Mouse (Mus musculus) lung, adult 2 months (tissue): Measurements from ENCODE around the gene Mapk13.

ENCODE experiments used
- CTCF ChIP-seq: fragments of 200-500 bp; IDR thresholded peaks from 2 replicates; pipeline ENCODE4 v1.5.1; 2011; ENCODE audit warnings: mild to moderate bottlenecking, low read length, control low read depth; ENCODE audit not compliant: insufficient read depth
- POLR2A ChIP-seq: fragments of 200-500 bp; IDR thresholded peaks from 2 replicates; pipeline ENCODE4 v1.6.1; 2011; ENCODE audit warnings: low read depth, mild to moderate bottlenecking, control low read depth, low read length, borderline replicate concordance; ENCODE audit errors: extremely low read depth

DNA sequence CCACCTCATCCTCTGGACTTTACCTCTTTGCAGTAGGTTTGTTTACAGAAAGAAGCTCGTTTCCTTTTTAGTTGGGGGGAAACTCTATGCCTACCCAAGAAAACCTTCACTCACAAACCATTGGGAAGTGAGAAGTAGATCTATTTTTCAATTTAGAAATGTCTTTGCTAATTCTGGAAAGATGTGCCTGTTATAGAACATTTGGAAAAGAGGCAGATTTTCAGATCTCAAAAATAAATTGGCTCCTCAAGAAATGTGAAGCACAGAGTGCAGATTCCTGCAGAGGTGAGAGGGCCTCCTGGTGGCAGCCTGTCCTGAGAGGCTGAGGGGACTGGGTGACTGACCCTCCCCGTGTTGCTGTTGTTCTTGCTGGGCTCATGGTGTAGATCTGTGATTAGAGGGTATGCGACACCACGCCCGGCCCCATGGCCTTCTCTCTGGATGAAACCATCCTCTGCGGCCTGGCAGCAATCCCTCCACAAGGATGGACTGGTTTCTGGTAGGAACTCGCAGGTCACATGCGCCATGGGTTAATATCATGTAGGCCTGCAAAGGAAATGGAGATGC lies 58.7 kb downstream of the Mapk13 start:
- TF ChIP-seq CTCF (no peak), POLR2A (no peak)
